Mouse (Mus musculus) liver, postnatal 0 days (tissue): ENCODE results near the gene Stard13.

Experiments
- CTCF ChIP-seq: sonication (generic); IDR thresholded peaks from 2 replicates; pipeline ENCODE4 v1.5.1; 2016; ENCODE audit warnings: antibody characterized with exemption, low read depth
- EP300 ChIP-seq: IDR thresholded peaks from 2 replicates; pipeline ENCODE4 v1.6.1; 2016; ENCODE audit warnings: antibody characterized with exemption, low read depth, mild to moderate bottlenecking

- TF ChIP-seq CTCF: no peak
- no peak for TF ChIP-seq EP300
Observed at GRCm38 (mm10) chr5:151231861-151232260, 1.8 kb downstream of the Stard13 start.
